ENCODE assay signal across 8 mouse cellular contexts in genomic region chr15:21110874-21111603, GRCm38 (mm10).
A peak's percentile ranks its signal among the peaks of the same experiment; 100 is the strongest.
DNase-seq lines count a peak whose midpoint lies in the region; ATAC-seq lines count a peak whose summit lies in the region.

No protein-coding gene starts in this region.

- H3K4me2 ChIP-seq in heart, embryonic 15.5 days, result peak overlapping the region; percentile 62
- peak overlapping the region; percentile 58 for H3K4me2 ChIP-seq in hindbrain, embryonic 12.5 days (replicated peaks)
- H3K4me2 ChIP-seq in liver, embryonic 12.5 days, result peak overlapping the region; percentile 14; the same call in 1 of the 2 replicates
- peak overlapping the region; percentile 55 for H3K4me2 ChIP-seq in stomach, embryonic 15.5 days

- DNase-seq in heart, adult 11 months, result no peak
- peak; percentile 26 for DNase-seq in embryo, embryonic 10 days (ENCODE audit: low spot score)
- no peak for DNase-seq in thymus, postnatal 4 days
- DNase-seq in kidney, adult 11 months, result no peak

- 17% methylated on average over 23 of the region's 23 CpGs for WGBS in heart, embryonic 15.5 days
- 14% methylated on average over 23 of the region's 23 CpGs for WGBS in hindbrain, embryonic 12.5 days
- WGBS in liver, embryonic 12.5 days (ENCODE audit: insufficient replicate concordance), result 21% methylated on average over 23 of the region's 23 CpGs
- WGBS in stomach, embryonic 15.5 days, result 19% methylated on average over 23 of the region's 23 CpGs

- H3K9me3 ChIP-seq in heart, embryonic 15.5 days (replicated peaks), result no peaks in the 10 kb centered on the region
- H3K9me3 ChIP-seq in hindbrain, embryonic 12.5 days (replicated peaks), result no peaks in the 10 kb centered on the region
- no peaks in the 10 kb centered on the region for H3K9me3 ChIP-seq in liver, embryonic 12.5 days (replicated peaks)
- H3K9me3 ChIP-seq in stomach, embryonic 15.5 days, result no peaks in the 10 kb centered on the region

- H3K9ac ChIP-seq in heart, embryonic 15.5 days, result peak overlapping the region; percentile 19
- peak overlapping the region; percentile 54 for H3K9ac ChIP-seq in hindbrain, embryonic 12.5 days
- no peak overlapping the region for H3K9ac ChIP-seq in liver, embryonic 12.5 days
- no peak overlapping the region for H3K9ac ChIP-seq in stomach, embryonic 15.5 days

- H3K27ac ChIP-seq in heart, embryonic 15.5 days, result no peak overlapping the region
- H3K27ac ChIP-seq in hindbrain, embryonic 12.5 days, result peak overlapping the region; percentile 32; the same call in 1 of the 2 replicates
- no peak overlapping the region for H3K27ac ChIP-seq in liver, embryonic 12.5 days
- no peak overlapping the region for H3K27ac ChIP-seq in stomach, embryonic 15.5 days

- ATAC-seq in heart, embryonic 15.5 days (replicated peaks; ENCODE audit: insufficient number of reproducible peaks, insufficient read depth, low FRiP score, low read depth), result no peak
- ATAC-seq in hindbrain, embryonic 12.5 days (ENCODE audit: low FRiP score), result peak; percentile 69
- ATAC-seq in liver, embryonic 12.5 days, result no peak
- no peak for ATAC-seq in stomach, embryonic 15.5 days (ENCODE audit: insufficient read depth, low FRiP score, low read depth)

- H3K4me3 ChIP-seq in heart, embryonic 15.5 days, result peak overlapping the region; percentile 40
- H3K4me3 ChIP-seq in hindbrain, embryonic 12.5 days, result peak overlapping the region; percentile 35
- H3K4me3 ChIP-seq in liver, embryonic 12.5 days, result no peak overlapping the region
- peak overlapping the region; percentile 32 for H3K4me3 ChIP-seq in stomach, embryonic 15.5 days (replicated peaks)

- no peaks in the 10 kb centered on the region for H3K4me1 ChIP-seq in heart, embryonic 15.5 days (replicated peaks)
- 0 out of 2 replicates have a peak, but pooled peaks cover 8% of the 10 kb centered on the region for H3K4me1 ChIP-seq in hindbrain, embryonic 12.5 days
- H3K4me1 ChIP-seq in liver, embryonic 12.5 days, result no peaks in the 10 kb centered on the region
- no peaks in the 10 kb centered on the region for H3K4me1 ChIP-seq in stomach, embryonic 15.5 days

- no peaks in the 10 kb centered on the region for H3K36me3 ChIP-seq in heart, embryonic 15.5 days
- no peaks in the 10 kb centered on the region for H3K36me3 ChIP-seq in hindbrain, embryonic 12.5 days
- no peaks in the 10 kb centered on the region for H3K36me3 ChIP-seq in liver, embryonic 12.5 days
- H3K36me3 ChIP-seq in stomach, embryonic 15.5 days, result no peaks in the 10 kb centered on the region

- no peaks in the 10 kb centered on the region for H3K27me3 ChIP-seq in heart, embryonic 15.5 days
- H3K27me3 ChIP-seq in hindbrain, embryonic 12.5 days, result no peaks in the 10 kb centered on the region
- H3K27me3 ChIP-seq in liver, embryonic 12.5 days (replicated peaks), result no peaks in the 10 kb centered on the region
- H3K27me3 ChIP-seq in stomach, embryonic 15.5 days (replicated peaks), result no peaks in the 10 kb centered on the region

Comparison
In these comparisons a context has a peak if more than half of its experiments do, and no peak if none do; other contexts are left out.
1. H3K9ac ChIP-seq: peak in heart, embryonic 15.5 days (single experiment) and hindbrain, embryonic 12.5 days (single experiment); none in liver, embryonic 12.5 days (single experiment) and stomach, embryonic 15.5 days (single experiment).
2. Peak in every context shown above with its lines, with median percentiles within 50 percentile points of each other: H3K4me2 ChIP-seq.